Mouse (Mus musculus) liver, embryonic 16.5 days (tissue): Measurements from ENCODE around the gene Tmem138. TPM values are rescaled to one million over a fixed set of nuclear protein-coding genes. Genes with fewer than 3 reads are reported as not detected.

ENCODE experiments used
- ATAC-seq: fragments of 200-750 bp; cut with Nextera tagmentation; 2 replicates; pipeline ENCODE4 v1.8.0; 2017; ENCODE audit warnings: low read depth, mild to moderate bottlenecking, moderate number of reproducible peaks, moderate library complexity
- H3K27ac ChIP-seq: fragments of 300-500 bp; sonication (generic); 2 replicates; pipeline ENCODE4 v1.5.1; 2014; ENCODE audit warnings: mild to moderate bottlenecking, low read length
- H3K27me3 ChIP-seq: fragments of 300-500 bp; sonication (generic); 2 replicates; pipeline ENCODE4 v1.6.1; 2014; ENCODE audit warnings: low read depth, low read length, mixed read lengths; ENCODE audit not compliant: control insufficient read depth, insufficient read depth
- H3K36me3 ChIP-seq: fragments of 300-500 bp; sonication (generic); 2 replicates; pipeline ENCODE4 v1.6.1; 2014; ENCODE audit warnings: mild to moderate bottlenecking; ENCODE audit not compliant: control insufficient read depth, insufficient read depth
- H3K4me1 ChIP-seq: fragments of 300-500 bp; sonication (generic); 2 replicates; pipeline ENCODE4 v1.6.1; 2014; ENCODE audit warnings: low read depth, low read length, mixed read lengths; ENCODE audit not compliant: control insufficient read depth
- H3K4me2 ChIP-seq: fragments of 300-500 bp; sonication (generic); 2 replicates; pipeline ENCODE4 v1.6.1; 2014; ENCODE audit warnings: low read depth, low read length, mixed read lengths
- H3K4me3 ChIP-seq: fragments of 300-500 bp; sonication (generic); 2 replicates; pipeline ENCODE4 v1.5.1; 2014; ENCODE audit warnings: low read depth, mild to moderate bottlenecking, low read length
- H3K9ac ChIP-seq: fragments of 300-500 bp; sonication (generic); 2 replicates; pipeline ENCODE4 v1.6.1; 2014; ENCODE audit warnings: low read depth, low read length
- H3K9me3 ChIP-seq: fragments of 300-500 bp; sonication (generic); replicated peaks from 2 replicates; pipeline ENCODE4 v1.6.1; 2016; ENCODE audit warnings: low read length; ENCODE audit not compliant: control insufficient read depth
- WGBS: fragments of 180-500 bp; shearing (Covaris S2); extraction: QIAGEN DNeasy Blood & Tissue Kit; methylation state at CpG from one replicate; pipeline ENCODE4 v1.1.7; 2014; ENCODE audit not compliant: insufficient replicate concordance; 5-methylcytosine and 5-hydroxymethylcytosine counted together
- polyA plus RNA-seq: library from polyadenylated mRNA; unstranded; fragments of >200 nt; fragmentation: Nextera tagmentation; extraction: Ambion mirVana; gene quantifications from 2 replicates; pipeline ENCODE4 v1.2.1, GENCODE M21; 2015

Gene Tmem138
- 10.5 and 10.6 TPM in 2 replicates for polyA plus RNA-seq

- Histone ChIP-seq H3K36me3 (0 out of 2 replicates have a peak, but pooled peaks cover 5% of the 10 kb centered on the region), H3K4me2 (peak within 1 kb of the TSS; percentile 76), H3K4me1 (peaks cover 17% of the 10 kb centered on the region), H3K4me3 (peak within 1 kb of the TSS; percentile 82), H3K9ac (peak within 1 kb of the TSS; percentile 88), H3K9me3 (no peaks in the 10 kb centered on the region), H3K27ac (peak within 1 kb of the TSS; percentile 90), H3K27me3 (no peaks in the 10 kb centered on the region)
- WGBS: under 1% methylated on average over 44 of the region's 44 CpGs
- peak; percentile 92 for ATAC-seq
Measured at GRCm38 (mm10) chr19:10576690-10577561, at the start of gene Tmem138, which contains the start of gene Cyb561a3. Tmem138 (minus strand) TSS chr19:10577362. Cyb561a3 (plus strand) TSS chr19:10577172.

- no peaks in the 10 kb centered on the region for H3K9me3 ChIP-seq
- no peak for ATAC-seq
- H3K27me3 ChIP-seq: no peaks in the 10 kb centered on the region
- no peak overlapping the region for H3K4me3 ChIP-seq
- WGBS: 88% methylated on average over 5 of the region's 5 CpGs
- peaks cover 19% of the 10 kb centered on the region for H3K4me1 ChIP-seq
- H3K4me2 ChIP-seq: no peak overlapping the region
- H3K9ac ChIP-seq: no peak overlapping the region
- peaks cover 56% of the 10 kb centered on the region for H3K36me3 ChIP-seq
- no peak overlapping the region for H3K27ac ChIP-seq
Measured at GRCm38 (mm10) chr19:10608573-10609240, 31.5 kb upstream of the Tmem138 start.

- peak; percentile 35 for ATAC-seq
- H3K27ac ChIP-seq: peak overlapping the region; percentile 97
- no peaks in the 10 kb centered on the region for H3K27me3 ChIP-seq
- peak overlapping the region; percentile 56 for H3K4me2 ChIP-seq
- H3K9me3 ChIP-seq: no peaks in the 10 kb centered on the region
- H3K9ac ChIP-seq: peak overlapping the region; percentile 97
- H3K4me1 ChIP-seq: peaks cover 38% of the 10 kb centered on the region
- peak overlapping the region; percentile 96 for H3K4me3 ChIP-seq
- 5% methylated on average over 20 of the region's 20 CpGs for WGBS
- peaks cover 31% of the 10 kb centered on the region for H3K36me3 ChIP-seq
Measured at GRCm38 (mm10) chr19:10605901-10606622, 28.9 kb upstream of the Tmem138 start.

GRCm38 (mm10) chr19:10605293-10605900 lies 28.2 kb upstream of the Tmem138 start, which contains the start of the genes Ddb1 and Tkfc:
Ddb1 (plus strand) TSS chr19:10605327.
Tkfc (minus strand) TSS chr19:10605654.
- H3K4me2 ChIP-seq: peak within 1 kb of the TSS; percentile 77
- H3K9me3 ChIP-seq: no peaks in the 10 kb centered on the region
- peak within 1 kb of the TSS; percentile 96 for H3K4me3 ChIP-seq
- ATAC-seq: peak; percentile 97
- H3K9ac ChIP-seq: peak within 1 kb of the TSS; percentile 97
- H3K4me1 ChIP-seq: peaks cover 38% of the 10 kb centered on the region
- peaks cover 25% of the 10 kb centered on the region for H3K36me3 ChIP-seq
- under 1% methylated on average over 48 of the region's 49 CpGs for WGBS
- H3K27ac ChIP-seq: peak within 1 kb of the TSS; percentile 97
- H3K27me3 ChIP-seq: no peaks in the 10 kb centered on the region

GRCm38 (mm10) chr19:10604534-10604933 lies 27.4 kb upstream of the Tmem138 start:
- Histone ChIP-seq H3K27ac (peak overlapping the region; percentile 92), H3K27me3 (no peaks in the 10 kb centered on the region), H3K4me1 (peaks cover 38% of the 10 kb centered on the region), H3K36me3 (peaks cover 18% of the 10 kb centered on the region), H3K4me2 (peak overlapping the region; percentile 77), H3K9ac (peak overlapping the region; percentile 83), H3K4me3 (peak overlapping the region; percentile 96), H3K9me3 (no peaks in the 10 kb centered on the region)
- ATAC-seq: no peak
- WGBS: 46% methylated on average over 3 of the region's 3 CpGs

GRCm38 (mm10) chr19:10603660-10604523 lies 26.7 kb upstream of the Tmem138 start:
- Histone ChIP-seq H3K4me2 (peak overlapping the region; percentile 77), H3K9me3 (no peaks in the 10 kb centered on the region), H3K4me1 (peaks cover 38% of the 10 kb centered on the region), H3K27ac (peak overlapping the region; percentile 92), H3K4me3 (peak overlapping the region; percentile 43), H3K36me3 (peaks cover 16% of the 10 kb centered on the region), H3K27me3 (no peaks in the 10 kb centered on the region), H3K9ac (peak overlapping the region; percentile 83)
- no peak for ATAC-seq
- WGBS: 66% methylated on average over 18 of the region's 18 CpGs

GRCm38 (mm10) chr19:10602787-10603186 lies 25.6 kb upstream of the Tmem138 start:
- Histone ChIP-seq H3K4me1 (peaks cover 38% of the 10 kb centered on the region), H3K9me3 (no peaks in the 10 kb centered on the region), H3K27ac (peak overlapping the region; percentile 72), H3K36me3 (peaks cover 6% of the 10 kb centered on the region), H3K9ac (peak overlapping the region; percentile 32; the same call in 1 of the 2 replicates), H3K4me2 (peak overlapping the region; percentile 77), H3K4me3 (peak overlapping the region; percentile 43), H3K27me3 (no peaks in the 10 kb centered on the region)
- 1% methylated on average over 9 of the region's 9 CpGs for WGBS
- no peak for ATAC-seq
